In the genomic region with DNA sequence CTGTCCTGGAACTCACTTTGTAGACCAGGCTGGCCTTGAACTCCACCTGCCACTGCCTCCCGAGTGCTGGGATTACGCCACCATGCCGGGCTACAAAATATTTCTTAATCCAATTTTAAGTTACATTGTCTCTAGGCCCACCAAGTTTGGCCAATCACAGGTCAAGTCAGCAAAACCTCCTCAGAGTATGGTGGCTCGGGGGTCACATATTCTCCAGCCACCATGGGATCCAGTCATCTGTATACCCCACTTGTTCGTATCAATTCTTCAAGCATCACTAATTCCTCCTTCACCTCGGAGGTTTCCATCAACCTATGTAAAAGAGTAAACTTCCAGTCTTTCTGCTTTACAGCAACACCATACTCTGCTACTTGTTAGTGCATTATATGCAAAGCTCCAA, we compare ENCODE assay signal across 9 mouse cellular contexts. TPM values are rescaled to one million over a fixed set of nuclear protein-coding genes. Genes with fewer than 3 reads are reported as not detected.
A peak's percentile ranks its signal among the peaks of the same experiment; 100 is the strongest.
DNase-seq lines count a peak whose midpoint lies in the region; ATAC-seq and TF ChIP-seq lines count a peak whose summit lies in the region.
"Had no signal": no experiment of that assay in that cellular context is flagged by ENCODE, and none has a peak within 500 bp of the region (broad histone marks: within the 10 kb centered on the region; RNA-seq: fewer than 3 reads in every experiment).

No protein-coding gene starts in this region.

- H3K9ac ChIP-seq in forebrain, embryonic 12.5 days, result no peak overlapping the region
- no peak overlapping the region for H3K9ac ChIP-seq in forebrain, postnatal 0 days
- no peak overlapping the region for H3K9ac ChIP-seq in liver, embryonic 11.5 days (ENCODE audit: low read depth, low read length)
- H3K9ac ChIP-seq in hindbrain, embryonic 15.5 days, result no peak overlapping the region
- H3K9ac ChIP-seq in midbrain, embryonic 15.5 days, result no peak overlapping the region
- no peak overlapping the region for H3K9ac ChIP-seq in lung, postnatal 0 days (replicated peaks; ENCODE audit: low read depth)

- H3K36me3 ChIP-seq in forebrain, embryonic 12.5 days (replicated peaks), result peaks cover 8% of the 10 kb centered on the region
- 0 out of 2 replicates have a peak, but pooled peaks cover 5% of the 10 kb centered on the region for H3K36me3 ChIP-seq in forebrain, postnatal 0 days (ENCODE audit: insufficient read depth)
- H3K36me3 ChIP-seq in liver, embryonic 11.5 days (ENCODE audit: control insufficient read depth, insufficient read depth, low read length), result 0 out of 2 replicates have a peak, but pooled peaks cover 3% of the 10 kb centered on the region
- H3K36me3 ChIP-seq in hindbrain, embryonic 15.5 days, result peaks cover under 1% of the 10 kb centered on the region; the same call in 1 of the 2 replicates
- 0 out of 2 replicates have a peak, but pooled peaks cover 2% of the 10 kb centered on the region for H3K36me3 ChIP-seq in midbrain, embryonic 15.5 days (replicated peaks)
- H3K36me3 ChIP-seq in lung, postnatal 0 days (ENCODE audit: insufficient read depth, low read length), result no peaks in the 10 kb centered on the region

- no peaks in the 10 kb centered on the region for H3K9me3 ChIP-seq in forebrain, embryonic 12.5 days
- H3K9me3 ChIP-seq in forebrain, postnatal 0 days (ENCODE audit: low read length), result no peaks in the 10 kb centered on the region
- no peaks in the 10 kb centered on the region for H3K9me3 ChIP-seq in liver, embryonic 11.5 days (ENCODE audit: control insufficient read depth, low read length)
- no peaks in the 10 kb centered on the region for H3K9me3 ChIP-seq in hindbrain, embryonic 15.5 days
- no peaks in the 10 kb centered on the region for H3K9me3 ChIP-seq in midbrain, embryonic 15.5 days
- no peaks in the 10 kb centered on the region for H3K9me3 ChIP-seq in lung, postnatal 0 days (ENCODE audit: low read length)

- no peak overlapping the region for H3K4me3 ChIP-seq in forebrain, embryonic 12.5 days (replicated peaks)
- H3K4me3 ChIP-seq in forebrain, postnatal 0 days (ENCODE audit: low read depth, low read length), result no peak overlapping the region
- peak overlapping the region; percentile 85 for H3K4me3 ChIP-seq in liver, embryonic 11.5 days (ENCODE audit: low read depth, low read length)
- 0 out of 2 replicates have a peak overlapping the region, but pooled peaks have one; percentile 67 for H3K4me3 ChIP-seq in hindbrain, embryonic 15.5 days
- H3K4me3 ChIP-seq in midbrain, embryonic 15.5 days, result no peak overlapping the region
- H3K4me3 ChIP-seq in lung, postnatal 0 days (ENCODE audit: low read depth, low read length), result no peak overlapping the region

- ATAC-seq in forebrain, embryonic 12.5 days (ENCODE audit: low FRiP score), result no peak
- ATAC-seq in forebrain, postnatal 0 days, result no peak
- ATAC-seq in liver, embryonic 11.5 days (replicated peaks; ENCODE audit: low FRiP score), result no peak
- ATAC-seq in hindbrain, embryonic 15.5 days (ENCODE audit: low FRiP score, low read depth), result no peak
- ATAC-seq in midbrain, embryonic 15.5 days (replicated peaks), result no peak
- ATAC-seq in lung, postnatal 0 days, result no peak

- DNase-seq in forebrain, postnatal 0 days, result no peak
- no peak for DNase-seq in liver, embryonic 11.5 days (ENCODE audit: low spot score)
- DNase-seq in liver, result no peak
- DNase-seq in lung, postnatal 0 days (ENCODE audit: low spot score), result no peak
- no peak for DNase-seq in adrenal gland, postnatal 4 days (ENCODE audit: low spot score in 2 of 2)
- DNase-seq: cerebellum, postnatal 14 days had no signal

- peaks cover 14% of the 10 kb centered on the region for H3K4me1 ChIP-seq in forebrain, embryonic 12.5 days
- peaks cover 13% of the 10 kb centered on the region; the same call in 1 of the 2 replicates for H3K4me1 ChIP-seq in forebrain, postnatal 0 days (ENCODE audit: insufficient read depth)
- no peaks in the 10 kb centered on the region; the same call in 1 of the 2 replicates for H3K4me1 ChIP-seq in liver, embryonic 11.5 days (replicated peaks; ENCODE audit: control insufficient read depth, insufficient read depth, low read length)
- H3K4me1 ChIP-seq in hindbrain, embryonic 15.5 days (replicated peaks), result peaks cover 10% of the 10 kb centered on the region
- H3K4me1 ChIP-seq in midbrain, embryonic 15.5 days, result peaks cover 14% of the 10 kb centered on the region
- H3K4me1 ChIP-seq in lung, postnatal 0 days (ENCODE audit: insufficient read depth, low read depth, low read length), result no peaks in the 10 kb centered on the region

- H3K27ac ChIP-seq in forebrain, embryonic 12.5 days, result no peak overlapping the region
- H3K27ac ChIP-seq in forebrain, postnatal 0 days (ENCODE audit: low read depth, low read length), result no peak overlapping the region
- no peak overlapping the region for H3K27ac ChIP-seq in liver, embryonic 11.5 days (ENCODE audit: low read depth, low read length)
- no peak overlapping the region for H3K27ac ChIP-seq in hindbrain, embryonic 15.5 days (replicated peaks)
- H3K27ac ChIP-seq in midbrain, embryonic 15.5 days, result no peak overlapping the region
- no peak overlapping the region for H3K27ac ChIP-seq in lung, postnatal 0 days (ENCODE audit: low read length)

- no peaks in the 10 kb centered on the region for H3K27me3 ChIP-seq in forebrain, embryonic 12.5 days
- no peaks in the 10 kb centered on the region for H3K27me3 ChIP-seq in forebrain, postnatal 0 days (ENCODE audit: insufficient read depth, low read length)
- no peaks in the 10 kb centered on the region for H3K27me3 ChIP-seq in liver, embryonic 11.5 days (replicated peaks; ENCODE audit: control insufficient read depth, insufficient read depth, low read length)
- H3K27me3 ChIP-seq in hindbrain, embryonic 15.5 days, result no peaks in the 10 kb centered on the region
- no peaks in the 10 kb centered on the region for H3K27me3 ChIP-seq in midbrain, embryonic 15.5 days (replicated peaks)
- H3K27me3 ChIP-seq in lung, postnatal 0 days (replicated peaks; ENCODE audit: insufficient read depth, low read length), result no peaks in the 10 kb centered on the region

- TF ChIP-seq CTCF in forebrain, postnatal 0 days (IDR thresholded peaks at IDR 0.05; ENCODE audit: low read depth), result no peak
- no peak for TF ChIP-seq CTCF in lung, postnatal 0 days (IDR thresholded peaks at IDR 0.05)

- TF ChIP-seq EP300 in lung, postnatal 0 days (IDR thresholded peaks at IDR 0.05), result no peak

- WGBS in forebrain, embryonic 12.5 days, result 95% methylated on average over 6 of the region's 6 CpGs
- WGBS in forebrain, postnatal 0 days, result 92% methylated on average over 6 of the region's 6 CpGs
- WGBS in liver, embryonic 11.5 days, result 92% methylated on average over 6 of the region's 6 CpGs
- 95% methylated on average over 6 of the region's 6 CpGs for WGBS in hindbrain, embryonic 15.5 days
- WGBS in midbrain, embryonic 15.5 days, result 94% methylated on average over 6 of the region's 6 CpGs
- 93% methylated on average over 6 of the region's 6 CpGs for WGBS in lung, postnatal 0 days

- H3K4me2 ChIP-seq in forebrain, embryonic 12.5 days, result peak overlapping the region; percentile 60
- no peak overlapping the region for H3K4me2 ChIP-seq in forebrain, postnatal 0 days (ENCODE audit: low read depth)
- H3K4me2 ChIP-seq in liver, embryonic 11.5 days, result peak overlapping the region; percentile 72
- H3K4me2 ChIP-seq in hindbrain, embryonic 15.5 days, result peak overlapping the region; percentile 61
- H3K4me2 ChIP-seq in midbrain, embryonic 15.5 days, result peak overlapping the region; percentile 81; the same call in 1 of the 2 replicates
- no peak overlapping the region for H3K4me2 ChIP-seq in lung, postnatal 0 days (replicated peaks; ENCODE audit: low read depth, low read length)

RNA-seq across cellular contexts. Expression of a gene that starts 1.4 kb away (rescaled TPM):
- polyA plus RNA-seq in forebrain, embryonic 12.5 days (2016; fragmentation: Nextera tagmentation; extraction: Ambion mirVana), result 54.4 and 54.8 TPM in 2 replicates
- total RNA-seq in forebrain, postnatal 0 days (2014; rRNA removed), result 41.8 and 51.0 TPM in 2 replicates
- 19.3 and 25.6 TPM in 2 replicates for polyA plus RNA-seq in forebrain, postnatal 0 days (2015; fragmentation: Nextera tagmentation; extraction: Ambion mirVana)
- 28.4 and 30.6 TPM in 2 replicates for polyA plus RNA-seq in liver, embryonic 11.5 days (2014; fragmentation: Nextera tagmentation; extraction: Ambion mirVana)
- 34.4 and 36.6 TPM in 2 replicates for polyA plus RNA-seq in hindbrain, embryonic 15.5 days (2015; fragmentation: Nextera tagmentation; extraction: Ambion mirVana)
- 32.0 and 34.4 TPM in 2 replicates for polyA plus RNA-seq in midbrain, embryonic 15.5 days (2015; fragmentation: Nextera tagmentation; extraction: Ambion mirVana)
- 20.7 and 21.4 TPM in 2 replicates for polyA plus RNA-seq in lung, postnatal 0 days (2015; fragmentation: Nextera tagmentation; extraction: Ambion mirVana)
- total RNA-seq in adrenal gland, postnatal 4 days (2021), result 10 to 100 TPM; 49.4 to 49.7 TPM

Comparison
In these comparisons a context has a peak if more than half of its experiments do, and no peak if none do; other contexts are left out.
1. H3K4me2 ChIP-seq: peak in forebrain, embryonic 12.5 days (single experiment), liver, embryonic 11.5 days (single experiment), hindbrain, embryonic 15.5 days (single experiment) and midbrain, embryonic 15.5 days (single experiment); none in forebrain, postnatal 0 days (single experiment) and lung, postnatal 0 days (single experiment).
2. H3K4me3 ChIP-seq: peak in liver, embryonic 11.5 days (single experiment) and hindbrain, embryonic 15.5 days (single experiment); none in forebrain, embryonic 12.5 days (single experiment), forebrain, postnatal 0 days (single experiment), midbrain, embryonic 15.5 days (single experiment) and lung, postnatal 0 days (single experiment).